Mouse (Mus musculus) myocyte (in vitro differentiated cells): ENCODE measurements around the gene Smyd3. TPM values are rescaled to one million over a fixed set of nuclear protein-coding genes. Genes with fewer than 3 reads are reported as not detected.

Source experiments
- H3K27me3 ChIP-seq: one replicate; pipeline ENCODE4 v1.6.1; 2011; ENCODE audit not compliant: control insufficient read depth, insufficient read depth, insufficient read length
- H3K36me3 ChIP-seq: one replicate; pipeline ENCODE4 v1.6.1; 2011; ENCODE audit not compliant: control insufficient read depth, insufficient read depth
- H3K4me2 ChIP-seq: one replicate; pipeline ENCODE4 v1.6.1; 2011; ENCODE audit warnings: low read depth, control low read depth
- H3K4me3 ChIP-seq: one replicate; pipeline ENCODE4 v1.5.1; 2011; ENCODE audit warnings: mild to moderate bottlenecking, control low read depth, moderate library complexity
- H3K79me2 ChIP-seq: one replicate; pipeline ENCODE4 v1.6.1; 2011; ENCODE audit not compliant: control insufficient read depth, insufficient read depth
- H3ac ChIP-seq: one replicate; pipeline ENCODE4 v1.6.1; 2011; ENCODE audit not compliant: control insufficient read depth, insufficient read length
- CEBPB ChIP-seq: IDR thresholded peaks from 2 replicates; pipeline ENCODE4 v1.6.1; 2011; ENCODE audit warnings: mild to moderate bottlenecking, moderate library complexity; ENCODE audit not compliant: poor library complexity, insufficient read depth, severe bottlenecking
- E2F4 ChIP-seq: IDR thresholded peaks from one replicate; pipeline ENCODE4 v1.6.1; 2011; ENCODE audit warnings: mild to moderate bottlenecking, control low read depth, moderate library complexity; ENCODE audit not compliant: insufficient read depth
- MAX ChIP-seq: IDR thresholded peaks from one replicate; pipeline ENCODE4 v1.6.1; 2011; ENCODE audit warnings: low read depth, mild to moderate bottlenecking, control low read depth
- MYOD1 ChIP-seq, 3 experiments: IDR thresholded peaks; one replicate each; pipeline ENCODE4 v1.6.1; 2011; ENCODE audit warnings: control low read depth in 2 of 3, low read depth in 2 of 3, mild to moderate bottlenecking in 2 of 3, moderate library complexity in 1 of 3; ENCODE audit not compliant: insufficient read length in 2 of 3, control insufficient read depth in 1 of 3
- MYOG ChIP-seq, 3 experiments: IDR thresholded peaks; one replicate each; pipeline ENCODE4 v1.6.1; 2011; ENCODE audit warnings: control low read depth in 2 of 3, low read depth in 2 of 3, mild to moderate bottlenecking in 2 of 3; ENCODE audit not compliant: insufficient read length in 2 of 3, control insufficient read depth in 1 of 3, insufficient read depth in 1 of 3
- POLR2A ChIP-seq: IDR thresholded peaks from one replicate; pipeline ENCODE4 v1.6.1; 2011; ENCODE audit warnings: low read depth, mild to moderate bottlenecking, control low read depth, moderate library complexity; ENCODE audit not compliant: insufficient read length
- POLR2AphosphoS2 ChIP-seq: IDR thresholded peaks from one replicate; pipeline ENCODE4 v1.6.1; 2011; ENCODE audit warnings: low read depth, control low read depth; ENCODE audit not compliant: insufficient read length
- REST ChIP-seq: IDR thresholded peaks from one replicate; pipeline ENCODE4 v1.6.1; 2011; ENCODE audit warnings: mild to moderate bottlenecking, control low read depth, moderate library complexity; ENCODE audit not compliant: insufficient read depth, insufficient read length
- SRF ChIP-seq: IDR thresholded peaks from one replicate; pipeline ENCODE4 v1.6.1; 2011; ENCODE audit warnings: low read depth; ENCODE audit not compliant: control insufficient read depth, insufficient read length
- TCF12 ChIP-seq: IDR thresholded peaks from one replicate; pipeline ENCODE4 v1.6.1; 2011; ENCODE audit warnings: mild to moderate bottlenecking, control low read depth; ENCODE audit not compliant: poor library complexity, insufficient read depth, severe bottlenecking
- TCF3 ChIP-seq: IDR thresholded peaks from one replicate; pipeline ENCODE4 v1.6.1; 2011; ENCODE audit warnings: low read depth, control low read depth; ENCODE audit not compliant: insufficient read length
- USF1 ChIP-seq: IDR thresholded peaks from one replicate; pipeline ENCODE4 v1.6.1; 2011; ENCODE audit warnings: low read depth, mild to moderate bottlenecking, control low read depth, moderate library complexity
- polyA plus RNA-seq: library from polyadenylated mRNA; unstranded; fragments of >200 nt; fragmentation: generic; extraction: Trizol; gene quantifications from one replicate; pipeline ENCODE4 v1.2.1, GENCODE M21; 2012; ENCODE audit warnings: missing spikeins

Gene Smyd3
- polyA plus RNA-seq, 1 experiment: 22.7 TPM

GRCm38 (mm10) chr1:179451211-179451610, 66.6 kb downstream of the Smyd3 start:
- no peak overlapping the region for H3ac ChIP-seq
- H3K4me3 ChIP-seq: no peak overlapping the region
- no peaks in the 10 kb centered on the region for H3K79me2 ChIP-seq
- no peaks in the 10 kb centered on the region for H3K36me3 ChIP-seq
- no peak overlapping the region for H3K4me2 ChIP-seq
- no peaks in the 10 kb centered on the region for H3K27me3 ChIP-seq
- TF ChIP-seq SRF (no peak), REST (no peak), MYOG (IDR thresholded peaks at IDR 0.05; ENCODE audit: control insufficient read depth in 1 of 3, insufficient read depth in 1 of 3, insufficient read length in 2 of 3, low read depth in 2 of 3) (no peak), MYOD1 (IDR thresholded peaks at IDR 0.05; ENCODE audit: control insufficient read depth in 1 of 3, insufficient read length in 2 of 3, low read depth in 2 of 3) (no peak), POLR2A (no peak), POLR2AphosphoS2 (no peak), MAX (no peak), TCF12 (no peak), CEBPB (no peak), TCF3 (no peak), USF1 (no peak), E2F4 (no peak)

GRCm38 (mm10) chr1:179446845-179447212, 71.0 kb downstream of the Smyd3 start:
- Histone ChIP-seq H3K36me3 (no peaks in the 10 kb centered on the region), H3K27me3 (no peaks in the 10 kb centered on the region), H3K4me3 (no peak overlapping the region), H3K79me2 (no peaks in the 10 kb centered on the region), H3ac (no peak overlapping the region), H3K4me2 (no peak overlapping the region)
- TF ChIP-seq REST (no peak), USF1 (no peak), POLR2AphosphoS2 (no peak), MYOG (IDR thresholded peaks at IDR 0.05; ENCODE audit: control insufficient read depth in 1 of 3, insufficient read depth in 1 of 3, insufficient read length in 2 of 3, low read depth in 2 of 3) (no peak), MAX (no peak), POLR2A (no peak), CEBPB (no peak), MYOD1 (IDR thresholded peaks at IDR 0.05; ENCODE audit: control insufficient read depth in 1 of 3, insufficient read length in 2 of 3, low read depth in 2 of 3) (no peak), TCF12 (no peak)

GRCm38 (mm10) chr1:179446127-179446844, 71.6 kb downstream of the Smyd3 start:
- no peaks in the 10 kb centered on the region for H3K27me3 ChIP-seq
- H3K4me3 ChIP-seq: no peak overlapping the region
- H3ac ChIP-seq: no peak overlapping the region
- H3K36me3 ChIP-seq: no peaks in the 10 kb centered on the region
- H3K4me2 ChIP-seq: no peak overlapping the region
- H3K79me2 ChIP-seq: no peaks in the 10 kb centered on the region
- TF ChIP-seq POLR2A (no peak), REST (no peak), MYOG (IDR thresholded peaks at IDR 0.05; ENCODE audit: control insufficient read depth in 1 of 3, insufficient read depth in 1 of 3, insufficient read length in 2 of 3, low read depth in 2 of 3) (no peak), POLR2AphosphoS2 (no peak)

- Histone ChIP-seq H3K4me3 (no peak overlapping the region), H3K79me2 (no peaks in the 10 kb centered on the region), H3ac (no peak overlapping the region), H3K36me3 (no peaks in the 10 kb centered on the region), H3K4me2 (no peak overlapping the region), H3K27me3 (no peaks in the 10 kb centered on the region)
- TF ChIP-seq SRF: no peak
- TF ChIP-seq E2F4: no peak
- no peak for TF ChIP-seq REST
- TF ChIP-seq TCF12: no peak
- TF ChIP-seq MYOG (IDR thresholded peaks at IDR 0.05; ENCODE audit: control insufficient read depth in 1 of 3, insufficient read depth in 1 of 3, insufficient read length in 2 of 3, low read depth in 2 of 3): no peak
- TF ChIP-seq USF1: no peak
- TF ChIP-seq MAX: no peak
Observed at GRCm38 (mm10) chr1:179443835-179444234, 74.0 kb downstream of the Smyd3 start.

- no peak overlapping the region for H3ac ChIP-seq
- no peak overlapping the region for H3K4me2 ChIP-seq
- no peaks in the 10 kb centered on the region for H3K27me3 ChIP-seq
- H3K4me3 ChIP-seq: no peak overlapping the region
- H3K36me3 ChIP-seq: no peaks in the 10 kb centered on the region
- H3K79me2 ChIP-seq: no peaks in the 10 kb centered on the region
- TF ChIP-seq TCF12 (no peak), USF1 (no peak), CEBPB (no peak), MYOD1 (IDR thresholded peaks at IDR 0.05; ENCODE audit: control insufficient read depth in 1 of 3, insufficient read length in 2 of 3, low read depth in 2 of 3) (no peak), POLR2AphosphoS2 (no peak), MAX (no peak), TCF3 (no peak), MYOG (IDR thresholded peaks at IDR 0.05; ENCODE audit: control insufficient read depth in 1 of 3, insufficient read depth in 1 of 3, insufficient read length in 2 of 3, low read depth in 2 of 3) (no peak), REST (no peak), POLR2A (no peak), SRF (no peak)
Observed at GRCm38 (mm10) chr1:179443423-179443822, 74.4 kb downstream of the Smyd3 start.
